Mouse (Mus musculus) T-helper 2 cell (primary cell): ENCODE measurements around the gene Gpkow.
"Not testable (repeated sequence)": the region's sequence is repeated elsewhere in the genome, so short reads cannot be mapped to it uniquely, and the experiment has no call there.

ENCODE experiments used
- in situ Hi-C: fragments of 300-600 bp; cut with MboI, MseI; formaldehyde crosslinking; loops from one replicate; pipeline ENCODE4 v1.15.1; 2025; ENCODE audit warnings: high pct_unique_total_duplicates

Gpkow gene

DNA sequence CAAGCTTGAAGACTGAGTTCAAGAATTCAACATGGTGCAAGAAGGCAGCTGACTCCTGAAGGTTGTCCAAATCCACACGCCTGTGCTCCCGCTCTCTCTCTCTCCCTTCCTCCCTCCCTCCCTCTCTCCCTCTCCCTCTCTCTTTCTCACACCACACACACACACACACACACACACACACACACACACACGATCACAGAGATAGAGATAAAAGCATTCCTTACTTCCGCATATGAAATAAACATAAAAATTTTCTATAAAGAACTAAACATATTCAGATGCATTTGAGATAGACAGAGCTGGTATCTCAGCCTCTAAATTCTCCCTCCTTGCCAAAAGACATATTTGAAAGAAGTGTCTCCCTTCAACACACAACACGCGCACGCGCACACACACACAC is 48.5 kb downstream of the Gpkow start:
- in situ Hi-C loops: no loop called here

DNA sequence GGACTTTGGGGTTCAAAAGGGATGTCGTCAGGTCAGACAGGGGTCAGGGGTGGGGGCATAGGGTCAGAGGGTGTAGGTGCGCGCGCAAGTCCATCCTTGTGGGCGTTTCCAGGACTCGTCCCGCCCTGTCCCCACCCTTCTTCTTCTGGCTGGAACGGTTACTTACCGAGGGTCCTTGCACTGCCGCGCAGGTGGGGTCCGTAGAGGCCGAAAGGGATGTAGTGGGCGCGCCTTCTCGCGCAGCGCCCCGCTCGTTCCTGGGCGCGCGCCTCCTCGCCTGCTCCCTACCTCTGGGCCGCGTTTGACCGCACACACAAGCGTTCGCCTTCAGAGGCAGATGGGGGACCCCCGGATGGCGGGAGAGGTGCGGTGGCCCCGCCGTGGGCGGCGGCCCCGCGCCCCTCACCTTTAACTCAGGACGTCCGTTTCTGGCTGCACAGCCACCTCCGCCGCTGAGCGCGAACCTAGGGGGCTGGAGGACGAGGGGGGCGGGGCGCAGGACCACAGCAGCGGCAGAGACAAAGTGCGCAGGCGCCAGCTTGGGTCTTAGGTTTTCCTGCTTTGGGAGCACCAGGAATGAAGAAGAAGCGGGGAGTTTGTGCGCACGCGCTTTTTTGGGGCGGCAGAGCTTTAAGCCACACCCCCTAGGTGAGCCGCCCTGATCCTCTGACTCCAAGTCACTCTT is 53.6 kb downstream of the Gpkow start, which contains the start of gene Ccdc120:
TSS of gene Ccdc120 (minus strand) at position 474 of the 685 bp plus-strand sequence.
- in situ Hi-C loops: no loop called here

GRCm38 (mm10) chrX:7753627-7754026 is 56.7 kb downstream of the Gpkow start:
- in situ Hi-C loops: not testable (repeated sequence)
